Mouse (Mus musculus) myocyte (in vitro differentiated cells): ENCODE measurements around the gene Large1. TPM values are rescaled to one million over a fixed set of nuclear protein-coding genes. Genes with fewer than 3 reads are reported as not detected.
"Not testable (repeated sequence)": the region's sequence is repeated elsewhere in the genome, so short reads cannot be mapped to it uniquely, and the experiment has no call there.

ENCODE experiments used
- H3K27me3 ChIP-seq: one replicate; pipeline ENCODE4 v1.6.1; 2011; ENCODE audit not compliant: control insufficient read depth, insufficient read depth, insufficient read length
- H3K36me3 ChIP-seq: one replicate; pipeline ENCODE4 v1.6.1; 2011; ENCODE audit not compliant: control insufficient read depth, insufficient read depth
- H3K4me2 ChIP-seq: one replicate; pipeline ENCODE4 v1.6.1; 2011; ENCODE audit warnings: low read depth, control low read depth
- H3K4me3 ChIP-seq: one replicate; pipeline ENCODE4 v1.5.1; 2011; ENCODE audit warnings: mild to moderate bottlenecking, control low read depth, moderate library complexity
- H3K79me2 ChIP-seq: one replicate; pipeline ENCODE4 v1.6.1; 2011; ENCODE audit not compliant: control insufficient read depth, insufficient read depth
- H3ac ChIP-seq: one replicate; pipeline ENCODE4 v1.6.1; 2011; ENCODE audit not compliant: control insufficient read depth, insufficient read length
- CEBPB ChIP-seq: IDR thresholded peaks from 2 replicates; pipeline ENCODE4 v1.6.1; 2011; ENCODE audit warnings: mild to moderate bottlenecking, moderate library complexity; ENCODE audit not compliant: poor library complexity, insufficient read depth, severe bottlenecking
- E2F4 ChIP-seq: IDR thresholded peaks from one replicate; pipeline ENCODE4 v1.6.1; 2011; ENCODE audit warnings: mild to moderate bottlenecking, control low read depth, moderate library complexity; ENCODE audit not compliant: insufficient read depth
- MAX ChIP-seq: IDR thresholded peaks from one replicate; pipeline ENCODE4 v1.6.1; 2011; ENCODE audit warnings: low read depth, mild to moderate bottlenecking, control low read depth
- MYOD1 ChIP-seq, 3 experiments: IDR thresholded peaks; one replicate each; pipeline ENCODE4 v1.6.1; 2011; ENCODE audit warnings: control low read depth in 2 of 3, low read depth in 2 of 3, mild to moderate bottlenecking in 2 of 3, moderate library complexity in 1 of 3; ENCODE audit not compliant: insufficient read length in 2 of 3, control insufficient read depth in 1 of 3
- MYOG ChIP-seq, 3 experiments: IDR thresholded peaks; one replicate each; pipeline ENCODE4 v1.6.1; 2011; ENCODE audit warnings: control low read depth in 2 of 3, low read depth in 2 of 3, mild to moderate bottlenecking in 2 of 3; ENCODE audit not compliant: insufficient read length in 2 of 3, control insufficient read depth in 1 of 3, insufficient read depth in 1 of 3
- POLR2A ChIP-seq: IDR thresholded peaks from one replicate; pipeline ENCODE4 v1.6.1; 2011; ENCODE audit warnings: low read depth, mild to moderate bottlenecking, control low read depth, moderate library complexity; ENCODE audit not compliant: insufficient read length
- POLR2AphosphoS2 ChIP-seq: IDR thresholded peaks from one replicate; pipeline ENCODE4 v1.6.1; 2011; ENCODE audit warnings: low read depth, control low read depth; ENCODE audit not compliant: insufficient read length
- REST ChIP-seq: IDR thresholded peaks from one replicate; pipeline ENCODE4 v1.6.1; 2011; ENCODE audit warnings: mild to moderate bottlenecking, control low read depth, moderate library complexity; ENCODE audit not compliant: insufficient read depth, insufficient read length
- SRF ChIP-seq: IDR thresholded peaks from one replicate; pipeline ENCODE4 v1.6.1; 2011; ENCODE audit warnings: low read depth; ENCODE audit not compliant: control insufficient read depth, insufficient read length
- TCF12 ChIP-seq: IDR thresholded peaks from one replicate; pipeline ENCODE4 v1.6.1; 2011; ENCODE audit warnings: mild to moderate bottlenecking, control low read depth; ENCODE audit not compliant: poor library complexity, insufficient read depth, severe bottlenecking
- TCF3 ChIP-seq: IDR thresholded peaks from one replicate; pipeline ENCODE4 v1.6.1; 2011; ENCODE audit warnings: low read depth, control low read depth; ENCODE audit not compliant: insufficient read length
- USF1 ChIP-seq: IDR thresholded peaks from one replicate; pipeline ENCODE4 v1.6.1; 2011; ENCODE audit warnings: low read depth, mild to moderate bottlenecking, control low read depth, moderate library complexity
- polyA plus RNA-seq: library from polyadenylated mRNA; unstranded; fragments of >200 nt; fragmentation: generic; extraction: Trizol; gene quantifications from one replicate; pipeline ENCODE4 v1.2.1, GENCODE M21; 2012; ENCODE audit warnings: missing spikeins

Large1 gene
- polyA plus RNA-seq, 1 experiment, result 23.2 TPM

DNA sequence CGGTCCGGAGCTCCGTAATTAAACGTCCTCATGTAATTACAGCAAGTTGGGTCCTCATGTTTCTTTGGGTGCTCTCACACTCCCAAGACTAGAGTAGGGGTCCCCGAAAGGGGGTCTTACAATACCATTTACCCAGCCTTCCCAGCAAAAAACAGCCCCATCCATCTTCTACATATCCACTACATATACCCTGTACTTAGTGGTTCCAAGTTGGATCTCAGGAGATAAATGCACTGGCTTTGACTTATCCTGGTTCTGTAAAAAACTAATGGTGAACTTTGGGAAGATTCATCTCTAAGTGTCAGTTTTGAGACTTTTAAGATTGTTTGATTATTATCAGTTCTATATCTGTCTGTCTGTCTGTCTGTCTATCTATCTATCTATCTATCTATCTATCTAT is 252.3 kb downstream of the Large1 start:
- Histone ChIP-seq H3K79me2 (no peaks in the 10 kb centered on the region), H3K27me3 (no peaks in the 10 kb centered on the region), H3K4me3 (no peak overlapping the region), H3K36me3 (peaks cover 6% of the 10 kb centered on the region), H3ac (no peak overlapping the region), H3K4me2 (no peak overlapping the region)
- no peak for TF ChIP-seq POLR2AphosphoS2

DNA sequence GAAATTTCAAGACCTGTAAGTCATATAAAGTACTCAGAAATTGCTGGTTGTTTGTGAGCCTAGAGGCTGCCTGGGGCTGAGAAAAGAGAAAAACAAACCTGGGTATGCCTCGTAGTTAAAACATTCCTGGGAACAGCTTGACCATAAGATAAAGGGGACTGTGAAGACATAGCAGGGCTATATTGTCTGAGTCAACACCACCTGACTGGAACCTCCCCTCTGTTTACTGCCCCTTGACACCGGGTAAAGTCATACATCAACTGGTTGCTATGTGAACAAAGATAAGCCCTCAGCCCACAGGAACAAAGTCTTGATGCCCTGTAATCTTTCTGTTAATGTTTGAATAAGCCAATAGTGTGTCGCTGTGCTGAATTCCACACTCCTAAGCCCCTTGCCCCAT is 252.7 kb downstream of the Large1 start:
- not testable (repeated sequence) for H3K4me2 ChIP-seq, H3K36me3 ChIP-seq

GRCm38 (mm10) chr8:73099542-73099941 is 253.8 kb downstream of the Large1 start:
- Histone ChIP-seq H3K36me3 (peaks cover 6% of the 10 kb centered on the region), H3K79me2 (no peaks in the 10 kb centered on the region), H3K27me3 (no peaks in the 10 kb centered on the region), H3K4me3 (no peak overlapping the region), H3K4me2 (no peak overlapping the region), H3ac (no peak overlapping the region)
- TF ChIP-seq POLR2A (no peak), REST (no peak), E2F4 (no peak), POLR2AphosphoS2 (no peak), MYOD1 (IDR thresholded peaks at IDR 0.05; ENCODE audit: control insufficient read depth in 1 of 3, insufficient read length in 2 of 3, low read depth in 2 of 3) (no peak), SRF (no peak), MAX (no peak), MYOG (IDR thresholded peaks at IDR 0.05; ENCODE audit: control insufficient read depth in 1 of 3, insufficient read depth in 1 of 3, insufficient read length in 2 of 3, low read depth in 2 of 3) (no peak)

More for the DNA sequence above, 252.7 kb downstream of the Large1 start:
- H3K79me2 ChIP-seq, H3K27me3 ChIP-seq, H3ac ChIP-seq, H3K4me3 ChIP-seq: not testable (repeated sequence)

- H3K27me3 ChIP-seq, result no peaks in the 10 kb centered on the region
- H3K79me2 ChIP-seq, result no peaks in the 10 kb centered on the region
- no peak overlapping the region for H3K4me3 ChIP-seq
- H3K36me3 ChIP-seq, result peaks cover 6% of the 10 kb centered on the region
- H3ac ChIP-seq, result no peak overlapping the region
- TF ChIP-seq SRF (no peak), REST (no peak), TCF3 (no peak), MYOG (IDR thresholded peaks at IDR 0.05; ENCODE audit: control insufficient read depth in 1 of 3, insufficient read depth in 1 of 3, insufficient read length in 2 of 3, low read depth in 2 of 3) (no peak), E2F4 (no peak), POLR2AphosphoS2 (no peak), POLR2A (no peak), MYOD1 (IDR thresholded peaks at IDR 0.05; ENCODE audit: control insufficient read depth in 1 of 3, insufficient read length in 2 of 3, low read depth in 2 of 3) (no peak)
- no peak overlapping the region for H3K4me2 ChIP-seq
These were observed 256.4 kb downstream of the Large1 start for GRCm38 (mm10) chr8:73096952-73097351.

DNA sequence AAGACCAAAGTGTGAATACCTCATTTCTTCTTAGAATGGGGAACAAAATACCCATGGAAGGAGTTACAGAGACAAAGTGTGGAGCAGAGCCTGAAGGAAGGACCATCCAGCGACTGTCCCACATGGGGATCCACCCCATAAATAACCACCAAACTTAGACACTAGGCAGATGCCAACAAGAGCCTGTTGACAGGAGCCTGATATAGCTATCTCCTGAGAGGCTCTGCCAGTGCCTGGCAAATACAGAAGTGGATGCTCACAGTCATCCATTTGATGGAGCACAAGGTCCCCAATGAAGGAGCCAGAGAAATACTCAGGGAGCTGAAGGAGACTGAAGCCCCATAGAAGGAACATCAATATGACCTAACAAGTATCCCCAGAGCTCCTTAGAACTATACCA is 275.6 kb downstream of the Large1 start:
- H3K27me3 ChIP-seq, H3K36me3 ChIP-seq, H3K4me2 ChIP-seq, H3K79me2 ChIP-seq, H3K4me3 ChIP-seq, H3ac ChIP-seq: not testable (repeated sequence)

- Histone ChIP-seq H3K4me3 (no peak overlapping the region), H3ac (no peak overlapping the region), H3K27me3 (no peaks in the 10 kb centered on the region), H3K79me2 (no peaks in the 10 kb centered on the region), H3K4me2 (no peak overlapping the region), H3K36me3 (no peaks in the 10 kb centered on the region)
- TF ChIP-seq MYOD1 (IDR thresholded peaks at IDR 0.05; ENCODE audit: control insufficient read depth in 1 of 3, insufficient read length in 2 of 3, low read depth in 2 of 3) (no peak), TCF12 (no peak), USF1 (no peak), SRF (no peak), E2F4 (no peak), MYOG (IDR thresholded peaks at IDR 0.05; ENCODE audit: control insufficient read depth in 1 of 3, insufficient read depth in 1 of 3, insufficient read length in 2 of 3, low read depth in 2 of 3) (no peak), TCF3 (no peak), REST (no peak), POLR2A (no peak), POLR2AphosphoS2 (no peak), MAX (no peak), CEBPB (no peak)
These were observed 291.9 kb downstream of the Large1 start for GRCm38 (mm10) chr8:73061410-73061809.
